Mouse (Mus musculus): ENCODE results near the gene Hmg20b.
A peak's percentile ranks its signal among the peaks of the same experiment; 100 is the strongest.

Hmg20b gene

DNA sequence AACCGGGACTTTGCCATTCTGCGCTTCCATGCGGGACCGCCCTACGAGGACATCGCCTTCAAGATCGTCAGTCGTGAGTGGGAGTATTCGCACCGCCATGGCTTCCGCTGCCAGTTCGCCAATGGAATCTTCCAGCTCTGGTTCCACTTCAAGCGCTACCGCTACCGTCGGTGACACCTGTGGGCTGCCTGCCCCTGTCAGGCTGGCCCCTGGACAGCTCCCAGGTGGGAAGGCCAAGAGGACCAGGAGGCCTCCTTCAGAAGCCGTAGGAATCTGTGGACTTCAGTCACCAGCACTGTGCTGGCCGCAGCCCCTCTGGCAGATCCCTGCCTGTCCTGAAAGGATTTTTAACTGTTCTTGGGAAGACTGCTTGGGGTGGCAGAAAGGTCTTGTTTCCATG lies 24.5 kb downstream of the Hmg20b start:
- DNase-seq (ENCODE audit: low read depth), result no peak

DNA sequence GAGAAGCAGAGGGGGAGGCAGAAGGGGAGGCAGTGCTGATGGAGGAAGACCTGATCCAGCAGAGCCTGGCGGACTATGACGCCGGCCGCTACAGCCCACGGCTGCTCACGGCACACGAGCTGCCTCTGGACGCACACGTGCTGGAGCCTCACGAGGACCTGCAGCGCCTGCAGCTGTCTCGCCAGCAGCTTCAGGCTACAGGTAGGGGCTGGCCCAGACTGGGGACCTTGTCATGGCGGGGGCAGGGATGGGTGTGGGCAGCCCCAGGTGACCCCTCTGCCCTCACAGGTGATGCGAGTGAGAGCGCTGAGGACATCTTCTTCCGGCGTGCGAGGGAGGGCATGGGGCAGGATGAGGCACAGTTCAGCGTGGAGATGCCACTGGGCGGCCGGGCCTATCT lies 25.1 kb downstream of the Hmg20b start:
- DNase-seq (ENCODE audit: low read depth), result no peak

DNA sequence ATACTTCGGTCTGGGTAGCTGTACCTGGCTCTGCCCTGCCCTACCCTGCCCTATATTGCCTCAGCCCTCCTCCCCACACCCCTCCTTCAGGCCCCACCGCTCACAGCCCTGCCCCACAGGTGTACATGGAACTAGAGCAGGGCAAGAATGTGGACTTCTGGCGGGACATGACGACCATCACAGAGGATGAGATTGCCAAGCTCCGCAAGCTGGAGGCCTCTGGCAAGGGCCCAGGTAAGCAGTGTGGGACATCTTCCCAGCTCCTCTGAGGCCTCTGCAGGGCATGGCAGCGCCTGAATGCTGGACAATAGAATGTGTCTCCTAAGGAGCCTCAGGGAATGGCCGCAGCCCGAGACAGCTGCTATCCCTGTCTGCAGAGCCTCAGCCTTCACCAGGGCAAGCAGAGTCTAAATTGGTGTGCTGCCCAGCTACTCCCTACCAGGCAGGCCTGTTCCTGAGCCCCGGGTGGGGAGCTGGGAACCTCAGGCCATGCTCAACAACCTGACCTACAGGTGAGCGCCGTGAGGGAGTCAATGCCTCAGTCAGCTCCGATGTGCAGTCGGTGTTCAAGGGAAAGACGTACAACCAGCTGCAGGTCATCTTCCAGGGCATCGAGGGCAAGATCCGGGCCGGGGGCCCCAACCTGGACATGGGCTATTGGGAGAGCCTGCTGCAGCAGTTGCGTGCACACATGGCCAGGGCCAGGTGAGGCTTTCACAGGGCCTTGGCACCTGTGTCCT lies 26.3 kb downstream of the Hmg20b start:
- no peak for DNase-seq (ENCODE audit: low read depth)

DNA sequence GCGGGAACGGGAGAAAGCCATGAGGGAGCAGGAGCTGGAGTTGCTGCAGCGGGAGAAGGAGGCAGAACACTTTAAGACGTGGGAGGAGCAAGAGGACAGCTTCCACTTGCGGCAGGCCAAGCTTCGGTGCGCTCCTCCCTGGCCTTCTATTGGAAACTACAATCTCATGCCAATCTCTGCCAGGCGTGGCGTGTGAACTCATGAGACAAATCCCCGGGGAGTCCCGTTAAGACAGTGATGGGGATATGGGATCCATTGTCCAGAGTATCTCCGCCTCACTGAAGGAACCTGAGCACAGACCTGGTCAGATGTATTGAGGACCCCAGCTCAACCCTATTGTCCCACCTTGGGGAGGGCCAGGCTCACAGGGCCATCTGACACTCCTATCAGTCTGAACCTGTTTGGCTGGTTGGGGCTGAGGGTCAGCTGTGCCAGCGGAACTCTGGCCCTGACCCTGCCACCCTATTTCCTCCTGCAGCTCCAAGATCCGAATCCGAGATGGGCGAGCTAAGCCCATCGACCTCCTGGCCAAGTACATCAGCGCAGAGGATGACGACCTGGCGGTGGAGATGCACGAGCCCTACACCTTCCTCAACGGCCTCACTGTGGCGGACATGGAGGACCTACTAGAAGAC lies 27.0 kb downstream of the Hmg20b start:
- no peak for DNase-seq (ENCODE audit: low read depth)

DNA sequence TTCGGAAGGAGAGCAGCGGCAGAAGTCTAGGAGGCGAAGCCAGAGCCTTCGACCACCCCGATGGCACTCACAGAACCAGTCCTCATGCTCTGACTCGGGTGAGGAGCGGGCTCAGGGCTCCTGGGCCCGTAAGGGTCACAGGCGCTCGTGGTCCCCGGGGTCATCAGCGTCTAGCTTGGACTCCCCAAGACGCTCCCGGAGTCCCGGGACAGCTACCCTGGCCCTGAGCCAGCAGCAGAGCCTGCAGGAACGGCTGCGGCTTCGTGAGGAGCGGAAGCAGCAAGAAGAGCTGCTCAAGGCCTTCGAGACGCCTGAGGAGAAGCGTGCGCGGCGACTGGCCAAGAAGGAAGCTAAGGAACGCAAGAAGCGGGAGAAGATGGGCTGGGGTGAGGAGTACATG lies 27.8 kb downstream of the Hmg20b start:
- DNase-seq (ENCODE audit: low read depth), result no peak

DNA sequence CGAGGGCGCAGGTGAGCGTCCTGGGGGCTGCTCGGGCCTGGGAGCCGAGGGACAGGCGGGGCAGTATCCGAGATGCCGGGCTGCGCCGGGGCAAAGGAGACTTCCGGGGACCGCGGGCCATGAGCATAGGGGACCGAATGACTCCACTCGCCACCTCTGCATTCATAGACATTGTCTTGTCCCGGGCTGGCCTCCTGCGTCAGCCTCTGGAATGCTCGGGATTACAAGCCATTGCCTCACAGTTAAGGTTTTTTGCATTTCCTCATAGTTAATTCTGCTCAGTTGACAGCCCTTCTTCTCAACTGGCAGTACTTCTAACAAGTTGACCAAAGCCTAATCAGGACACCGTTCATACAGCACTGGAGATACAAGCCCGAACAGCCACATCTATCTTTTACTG lies 28.8 kb downstream of the Hmg20b start:
- DNase-seq (ENCODE audit: low read depth), result no peak

DNA sequence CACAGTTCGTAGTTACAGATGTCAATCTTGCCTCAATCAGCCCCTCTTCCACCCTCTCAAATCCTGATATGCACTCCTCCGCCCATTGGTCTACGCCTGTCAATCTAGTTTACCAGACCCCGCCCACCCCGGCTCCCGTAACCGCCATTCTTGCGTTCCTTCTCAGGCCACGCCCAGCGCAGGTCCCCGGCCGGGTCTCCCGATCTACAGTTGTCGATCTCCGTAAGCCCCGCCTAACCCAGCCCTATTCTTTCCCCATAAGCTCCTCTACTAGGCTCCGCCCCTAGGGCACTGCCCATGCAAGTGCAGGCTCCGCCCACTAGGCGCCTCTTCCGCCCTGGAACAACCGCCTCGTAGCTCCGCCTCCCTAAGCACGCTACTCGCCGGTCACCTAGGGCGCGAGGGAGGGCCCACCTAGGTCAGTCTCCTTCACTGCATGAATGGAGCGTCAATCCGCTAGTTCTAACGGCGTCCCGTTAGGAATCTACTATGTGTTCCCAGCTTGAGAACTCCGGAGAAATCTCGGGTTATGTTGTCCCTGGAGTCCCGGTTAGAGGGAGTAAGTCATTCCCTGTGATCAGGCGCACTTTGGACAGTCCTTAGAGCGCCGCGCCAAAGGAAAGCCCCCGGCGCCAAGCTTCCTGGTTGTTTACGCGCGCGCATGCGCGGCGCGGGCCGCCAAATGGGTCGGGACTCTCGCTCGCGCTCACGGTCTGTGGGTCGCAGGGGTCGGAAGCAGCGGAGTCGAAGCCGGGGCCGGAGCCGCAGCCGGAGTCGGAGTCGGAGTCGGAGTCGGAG lies 29.5 kb downstream of the Hmg20b start, which contains the start of gene Cactin:
Cactin (plus strand) TSS at position 554 of the 798 bp plus-strand sequence.
- DNase-seq (ENCODE audit: low read depth), result peak; percentile 100

DNA sequence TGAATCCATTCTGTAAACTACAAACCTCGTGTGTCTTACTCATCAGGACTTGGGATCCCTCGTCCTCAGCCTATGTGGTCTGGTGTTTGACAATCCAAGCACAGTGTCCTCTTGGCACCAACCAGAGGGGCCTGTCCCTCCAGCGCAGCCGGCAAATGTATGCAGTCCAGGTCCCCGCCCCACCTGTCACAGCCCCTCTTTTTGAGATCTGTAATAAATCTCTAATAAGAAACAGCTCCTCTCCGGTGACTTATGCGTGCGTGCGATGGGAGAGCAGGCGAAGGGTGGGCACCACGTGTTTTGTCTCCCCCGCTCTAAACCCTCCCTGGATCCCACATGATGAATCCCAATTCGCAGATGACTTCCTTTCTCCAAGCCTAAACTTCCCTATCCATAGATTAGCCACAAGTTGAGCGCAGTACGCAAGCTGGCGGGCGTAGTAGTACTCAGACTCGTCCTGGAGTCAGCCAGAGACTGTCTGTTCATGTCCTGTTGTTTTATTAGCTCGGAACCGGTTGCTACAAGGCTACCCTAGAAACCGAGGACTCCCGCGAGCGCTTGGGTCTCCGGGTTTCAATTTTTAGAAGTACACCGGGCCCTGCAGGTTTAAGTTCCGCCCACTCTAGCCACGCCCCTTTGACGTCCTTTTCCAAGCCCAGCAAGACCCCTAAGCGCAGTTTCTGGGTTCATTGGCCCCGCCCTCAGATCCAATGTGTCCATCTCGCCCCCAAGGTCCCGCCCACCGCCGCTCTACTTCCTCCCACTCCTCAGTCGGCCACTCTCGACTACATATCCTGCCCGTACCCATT lies 30.3 kb downstream of the Hmg20b start:
- DNase-seq (ENCODE audit: low read depth), result no peak

DNA sequence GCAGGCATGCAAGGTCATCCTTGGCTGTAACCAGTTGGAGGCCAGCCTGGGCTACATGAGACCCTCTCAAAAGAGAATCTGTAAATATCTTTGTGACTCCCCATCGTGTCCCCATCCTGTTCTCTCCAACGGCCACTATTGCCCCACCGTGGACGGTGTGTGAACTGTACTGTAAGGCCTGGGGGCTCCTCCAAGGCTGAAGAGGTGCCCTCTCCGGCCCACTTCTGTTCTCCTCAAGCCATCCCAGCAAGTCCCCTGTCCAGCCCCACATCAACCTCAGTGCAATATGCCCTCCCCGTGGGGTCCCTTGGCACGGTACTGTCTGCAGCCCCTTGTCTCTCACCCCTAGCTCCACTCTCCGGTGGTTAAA lies 31.0 kb downstream of the Hmg20b start:
- no peak for DNase-seq (ENCODE audit: low read depth)

DNA sequence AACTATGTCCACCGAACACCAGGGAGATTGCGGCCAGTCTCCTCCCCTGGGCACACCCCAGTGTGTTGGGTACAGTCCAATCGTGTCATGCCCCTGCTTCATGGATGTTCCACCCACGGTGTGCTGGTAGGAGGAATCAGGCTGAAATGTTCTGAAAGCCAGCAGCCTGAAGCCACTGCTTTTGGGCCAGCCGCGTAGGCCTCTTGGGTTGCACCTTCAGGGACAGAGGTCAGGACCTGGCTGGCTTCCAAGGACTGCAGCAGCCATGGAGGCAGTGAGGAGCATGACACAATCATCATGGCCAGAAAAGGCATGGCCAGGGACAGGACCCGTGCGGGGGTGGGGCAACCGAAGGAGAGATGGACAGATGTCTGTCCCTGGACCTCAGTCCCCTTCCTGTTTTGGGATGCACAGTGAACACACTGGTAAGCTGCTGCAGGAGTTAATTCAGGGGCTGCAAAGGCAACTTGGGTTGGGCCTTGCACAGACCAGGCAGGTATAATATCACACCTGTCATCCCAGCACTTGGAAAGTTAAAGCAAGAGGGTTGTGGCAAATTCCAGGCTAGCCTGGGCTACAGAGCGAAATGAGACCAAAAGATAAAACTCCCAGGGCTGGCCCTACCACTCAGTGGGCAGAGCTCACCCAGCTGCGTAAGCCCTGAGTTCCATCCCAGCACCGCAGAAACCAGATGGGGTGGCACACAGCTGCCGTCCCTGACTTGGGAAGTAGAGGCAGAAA lies 31.5 kb downstream of the Hmg20b start:
- DNase-seq (ENCODE audit: low read depth), result no peak

DNA sequence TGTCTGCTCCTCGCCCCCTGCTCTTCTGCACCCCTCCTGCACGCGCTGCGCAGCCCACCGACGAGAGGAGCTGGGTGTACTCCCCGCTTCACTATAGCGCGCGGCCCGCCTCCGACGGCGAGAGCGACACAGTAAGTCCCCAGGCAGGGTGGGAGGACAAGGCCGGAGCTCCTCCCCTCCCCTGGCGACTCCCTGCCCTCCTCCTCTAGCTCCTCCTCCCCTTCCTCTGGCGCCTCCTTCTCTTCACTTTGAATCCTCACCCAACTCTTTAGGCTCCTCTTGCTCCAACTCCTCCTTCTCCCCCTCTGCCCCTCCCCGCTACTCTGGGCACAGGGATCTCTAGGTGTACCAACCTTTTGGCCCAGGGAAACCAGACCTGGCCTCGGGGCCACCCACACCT lies 33.0 kb downstream of the Hmg20b start:
- DNase-seq (ENCODE audit: low read depth), result no peak

DNA sequence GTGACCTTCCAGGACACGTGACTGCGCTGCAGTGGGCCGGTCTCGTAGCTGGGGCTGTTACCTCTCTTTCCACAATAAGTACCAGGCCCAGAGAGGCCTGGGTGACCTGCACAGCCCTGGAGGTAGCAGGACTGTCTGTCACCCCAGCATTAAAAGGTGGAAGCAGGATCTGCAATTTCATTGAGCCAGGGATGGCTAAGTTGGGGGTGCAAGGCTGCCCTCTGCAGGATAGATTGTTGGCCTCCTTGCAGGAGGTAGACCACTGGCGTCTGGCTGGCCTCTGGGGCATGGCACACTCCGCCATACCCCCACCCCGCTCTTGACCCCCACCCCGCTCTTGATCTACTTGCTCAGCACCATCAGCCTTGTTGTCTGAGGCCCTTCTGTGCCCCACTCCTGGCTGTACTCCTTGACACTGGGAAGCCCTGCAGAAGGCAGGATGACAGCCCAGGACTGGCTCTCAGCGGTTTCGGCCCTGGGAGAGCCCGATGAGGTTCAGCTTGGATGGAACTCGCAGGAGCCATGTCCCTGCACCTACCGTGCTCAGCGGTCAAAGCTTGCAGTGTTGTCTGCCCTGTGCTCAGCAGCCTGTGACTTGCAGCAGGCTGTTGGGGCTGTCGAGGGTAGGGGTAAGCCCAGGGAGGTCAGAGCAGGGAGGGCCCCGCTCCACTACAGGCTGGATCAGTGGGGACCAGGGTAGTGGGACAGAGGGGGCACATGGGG lies 33.8 kb downstream of the Hmg20b start:
- DNase-seq (ENCODE audit: low read depth), result no peak

DNA sequence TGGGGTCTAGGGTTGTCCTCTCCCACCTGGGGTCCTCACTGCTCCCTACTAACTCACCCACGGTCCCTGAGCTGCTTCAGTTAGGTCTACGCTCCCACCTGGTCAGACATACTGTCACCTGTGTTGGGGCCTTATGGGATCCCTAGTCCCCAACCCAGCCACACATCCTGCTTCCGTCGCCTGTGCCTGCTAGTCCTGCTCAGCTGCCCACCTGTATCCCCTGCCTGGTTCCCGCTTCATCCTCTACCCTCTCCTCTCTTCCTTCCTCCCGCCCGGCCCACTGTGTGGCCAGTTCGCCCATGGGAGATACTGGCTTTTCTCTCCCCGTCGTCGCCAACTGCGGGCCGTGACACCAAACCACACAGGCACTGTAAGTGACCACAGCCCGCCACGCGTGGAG lies 34.7 kb downstream of the Hmg20b start:
- no peak for DNase-seq (ENCODE audit: low read depth)

DNA sequence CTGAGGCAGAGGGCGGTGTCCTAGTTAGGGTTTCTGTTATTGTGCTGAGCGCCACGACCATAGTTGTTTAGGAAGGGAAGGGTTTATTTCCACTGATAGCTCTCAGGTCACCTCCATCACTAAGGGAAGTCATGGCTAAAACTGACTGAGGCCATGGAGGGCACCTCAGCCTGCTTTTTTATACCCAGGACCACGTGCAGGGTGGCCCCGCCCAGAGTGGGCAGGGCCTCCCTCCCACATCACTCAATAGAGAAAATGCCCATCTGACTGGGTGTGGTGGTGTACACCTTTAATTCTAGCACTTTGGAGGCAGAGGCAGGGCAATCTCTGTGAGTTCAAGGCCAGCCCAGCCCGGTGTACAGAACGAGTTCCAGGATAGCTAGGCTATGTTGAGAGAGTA lies 36.1 kb downstream of the Hmg20b start:
- DNase-seq (ENCODE audit: low read depth), result no peak

DNA sequence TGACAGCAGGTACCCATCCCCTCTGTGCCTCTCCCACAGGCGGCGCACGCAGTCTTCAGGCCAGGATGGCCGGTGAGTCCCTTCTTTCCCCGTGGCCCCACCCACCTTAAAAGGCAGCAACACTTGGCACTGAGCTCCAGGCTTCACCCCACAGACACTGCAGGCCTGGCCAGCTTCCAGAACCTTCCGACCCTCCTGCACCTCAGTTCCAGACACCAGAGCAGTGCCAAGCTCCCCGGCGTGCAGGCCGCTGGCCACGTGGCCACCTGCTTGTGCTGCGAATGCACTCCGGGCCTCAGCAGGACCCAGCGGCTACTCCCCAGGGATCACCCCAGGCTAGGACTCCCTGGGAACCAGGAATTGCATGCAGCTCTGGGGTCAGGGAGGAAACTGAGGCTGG lies 36.7 kb downstream of the Hmg20b start:
- no peak for DNase-seq (ENCODE audit: low read depth)

DNA sequence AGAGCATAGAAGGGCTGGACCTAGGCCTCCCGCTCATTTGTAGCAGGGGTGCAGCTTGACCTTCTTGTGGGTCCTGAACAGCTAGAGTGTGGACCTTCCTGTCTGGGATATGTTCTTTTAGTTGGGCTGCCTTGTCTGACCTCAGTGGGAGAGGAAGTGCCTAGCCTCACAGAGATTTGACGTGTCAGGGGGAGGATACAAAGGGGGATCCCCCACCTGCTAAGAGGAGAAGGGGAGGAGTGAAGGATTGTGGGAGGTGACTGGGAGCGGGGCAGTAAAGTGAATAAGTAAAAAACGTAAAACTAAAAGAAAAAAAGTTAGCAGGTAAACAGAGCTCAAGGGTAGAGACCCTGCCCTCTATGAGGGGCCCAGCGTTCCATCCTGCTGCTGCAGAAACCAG lies 40.7 kb downstream of the Hmg20b start:
- DNase-seq (ENCODE audit: low read depth), result no peak

DNA sequence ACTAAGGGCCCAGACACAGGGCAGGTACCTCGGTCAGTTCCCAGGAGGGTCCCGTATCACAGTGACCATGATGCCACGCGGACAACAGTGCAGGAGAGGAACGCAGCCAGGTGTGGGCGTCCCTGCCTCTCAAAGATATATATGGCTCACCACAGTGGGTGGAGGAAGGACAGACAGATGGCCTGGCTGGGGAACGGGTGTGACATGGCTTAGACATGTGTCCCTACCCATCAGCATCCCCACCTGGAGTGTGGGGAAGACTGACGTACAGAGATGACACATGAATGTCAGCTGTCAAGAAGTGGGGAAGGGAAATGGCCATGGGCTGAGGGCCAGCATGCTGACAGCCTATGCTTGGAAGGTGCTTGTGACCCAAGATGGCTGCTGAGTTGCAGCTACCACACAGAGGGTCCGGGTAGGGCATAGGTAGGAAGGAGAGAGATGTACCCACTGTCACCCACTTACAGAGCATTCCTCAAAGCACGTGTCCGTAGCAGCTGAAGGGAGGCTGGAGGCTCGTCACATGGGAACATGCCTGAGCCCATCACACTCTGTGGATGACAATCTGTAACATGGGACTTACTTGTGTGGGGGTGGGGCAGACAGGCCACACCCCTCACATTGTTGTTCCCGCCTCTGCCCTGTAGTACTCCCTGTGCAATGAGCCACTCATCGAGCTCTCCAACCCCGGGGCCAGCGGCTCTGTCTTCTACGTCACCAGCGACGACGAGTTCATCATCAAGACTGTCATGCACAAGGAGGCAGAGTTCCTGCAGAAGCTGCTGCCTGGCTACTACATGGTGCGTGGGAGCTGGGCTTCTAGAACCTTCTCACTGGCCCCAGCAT lies 43.2 kb downstream of the Hmg20b start:
- no peak for DNase-seq (ENCODE audit: low read depth)

DNA sequence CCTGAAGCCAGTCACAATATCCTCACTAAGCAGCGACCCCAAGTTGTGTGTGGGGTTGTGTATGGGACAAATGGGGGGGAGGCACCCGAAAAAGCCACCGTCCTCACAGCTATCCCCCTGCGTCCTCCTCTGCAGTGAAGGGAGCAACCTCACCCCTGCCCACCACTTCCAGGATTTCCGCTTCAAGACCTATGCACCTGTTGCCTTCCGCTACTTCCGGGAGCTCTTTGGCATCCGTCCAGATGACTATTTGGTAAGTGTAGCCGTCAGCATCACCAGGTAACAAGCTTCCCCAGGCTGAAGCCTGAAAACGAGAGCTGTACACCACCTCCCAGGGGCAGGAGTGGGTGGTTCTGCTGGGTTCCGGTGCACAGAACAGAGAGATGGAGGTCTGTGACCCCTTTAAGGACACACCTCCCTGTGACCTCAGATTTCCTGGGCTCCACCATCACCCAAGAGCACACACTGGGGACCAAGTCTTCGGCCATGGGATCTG lies 44.1 kb downstream of the Hmg20b start:
- DNase-seq (ENCODE audit: low read depth), result no peak

DNA sequence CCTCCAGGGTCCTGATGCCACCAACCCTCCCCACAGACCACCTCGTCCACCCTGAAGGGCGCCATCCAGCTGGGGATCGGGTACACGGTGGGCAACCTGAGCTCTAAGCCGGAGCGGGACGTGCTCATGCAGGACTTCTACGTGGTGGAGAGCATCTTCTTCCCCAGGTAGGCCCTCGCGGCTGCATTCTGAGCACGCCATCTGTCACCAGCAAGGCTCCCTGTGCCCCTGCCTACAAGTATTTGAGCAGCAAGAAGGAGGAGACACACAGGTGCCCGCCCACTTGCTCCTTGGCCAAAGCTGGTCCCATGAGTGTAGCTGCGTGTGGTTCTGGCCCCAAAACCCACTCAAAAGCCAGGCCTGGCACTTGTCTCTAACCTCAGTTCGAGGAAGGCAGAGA lies 44.6 kb downstream of the Hmg20b start:
- no peak for DNase-seq (ENCODE audit: low read depth)
